Mouse (Mus musculus) layer of hippocampus, adult 11-12 months (tissue): ENCODE measurements around the gene Gm765.

Experiments used
- DNase-seq: peaks from one replicate; pipeline ENCODE4 v3.0.0; 2022; ENCODE audit warnings: low spot score

Gm765 gene

DNA sequence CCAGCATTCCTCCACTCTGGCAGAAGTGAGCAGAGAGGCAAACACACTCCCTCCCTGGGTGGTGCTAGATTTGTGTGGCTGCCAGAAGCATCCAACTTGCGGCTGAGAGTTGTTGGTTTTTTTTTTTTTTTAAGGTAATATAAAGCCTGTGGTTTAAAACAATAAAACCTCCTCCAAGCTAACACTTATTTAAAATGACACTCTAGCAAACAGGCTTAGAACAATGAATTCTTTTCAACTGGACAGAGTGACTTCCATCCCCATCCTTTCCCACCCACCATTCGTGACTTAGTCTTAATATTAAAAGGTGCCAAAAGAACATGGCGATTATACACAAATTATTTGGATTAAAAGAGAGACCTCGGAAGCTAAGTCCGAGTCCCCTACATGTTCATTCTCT, at the start of gene Gm765:
Gm765 (minus strand) TSS at position 101 of the 400 bp plus-strand sequence.
- DNase-seq = no peak

DNA sequence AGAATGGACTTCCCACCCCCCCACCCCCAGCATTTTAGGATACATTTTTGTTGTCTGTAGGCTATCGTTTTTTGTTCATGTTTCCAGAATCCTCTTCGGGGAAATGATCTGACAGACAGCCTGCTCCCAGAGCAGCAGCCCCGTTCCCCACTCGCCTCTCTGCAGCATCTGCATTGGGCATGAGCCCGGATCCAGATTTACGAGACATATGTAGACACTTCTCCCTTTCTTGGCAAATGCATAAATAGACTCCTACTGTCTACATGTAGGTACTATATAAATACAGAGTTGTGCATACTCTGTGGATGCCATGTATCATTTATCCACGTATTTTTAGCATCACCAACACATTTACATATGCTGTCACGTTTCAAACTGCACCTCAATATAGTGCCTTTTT, 42.9 kb upstream of the Gm765 start:
- DNase-seq = peak; percentile 22

DNA sequence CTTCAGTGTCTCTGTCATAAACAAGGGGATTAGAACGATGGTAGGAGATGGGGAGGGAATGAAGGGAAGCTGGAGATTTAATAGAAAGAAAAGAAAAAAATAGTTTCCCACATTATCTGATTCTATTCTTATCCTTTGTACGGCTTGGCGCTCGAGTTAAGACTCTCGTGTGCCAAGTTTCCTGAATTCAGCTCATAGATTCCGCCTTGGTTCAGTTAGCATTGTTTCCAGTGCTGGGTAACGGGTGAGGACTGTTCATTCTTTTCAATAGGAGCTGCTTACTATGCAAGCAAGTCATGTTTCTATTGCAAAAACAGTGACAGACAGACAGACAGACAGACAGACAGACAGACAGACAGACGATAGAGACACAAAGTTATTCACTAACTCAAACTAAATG, 41.9 kb upstream of the Gm765 start:
- peak; percentile 6 for DNase-seq

DNA sequence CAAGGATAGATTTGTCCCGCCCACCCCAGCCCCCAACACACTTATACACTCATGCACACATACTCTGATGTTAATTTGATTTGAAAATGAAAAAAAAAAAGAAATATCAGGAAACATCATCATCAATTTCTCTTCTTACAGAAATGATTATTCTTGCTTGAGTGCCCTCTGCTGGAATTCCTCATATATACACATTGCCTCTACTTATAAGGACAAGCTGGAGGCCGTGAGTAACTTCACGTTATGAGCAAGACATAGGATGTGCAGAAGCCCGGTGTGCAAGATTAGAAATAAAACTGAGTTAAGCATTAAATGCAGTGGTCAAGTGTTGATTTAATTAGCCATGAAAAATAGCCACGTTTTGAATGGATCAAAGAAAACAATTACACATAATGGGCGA, 40.9 kb upstream of the Gm765 start:
- peak; percentile 66 for DNase-seq

DNA sequence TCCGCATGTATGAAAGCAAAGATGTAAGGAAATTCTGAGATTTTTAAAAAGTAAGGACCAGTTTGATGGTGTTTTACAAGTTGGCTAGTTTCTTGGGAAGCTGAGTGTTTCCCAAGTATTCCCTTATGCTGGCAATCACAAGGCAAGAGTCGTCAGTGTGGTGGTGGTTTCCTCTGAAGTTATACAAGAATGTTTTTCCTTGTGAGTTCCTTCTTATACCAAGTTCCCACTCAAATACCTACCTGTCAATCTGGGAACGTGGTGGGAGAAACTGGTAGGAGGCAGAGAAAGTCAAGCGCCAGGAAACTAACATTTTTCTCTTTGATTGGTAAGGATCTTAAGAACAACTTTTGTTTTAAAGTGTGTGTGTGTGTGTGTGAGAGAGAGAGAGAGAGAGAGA, 23.6 kb upstream of the Gm765 start:
- DNase-seq = no peak

DNA sequence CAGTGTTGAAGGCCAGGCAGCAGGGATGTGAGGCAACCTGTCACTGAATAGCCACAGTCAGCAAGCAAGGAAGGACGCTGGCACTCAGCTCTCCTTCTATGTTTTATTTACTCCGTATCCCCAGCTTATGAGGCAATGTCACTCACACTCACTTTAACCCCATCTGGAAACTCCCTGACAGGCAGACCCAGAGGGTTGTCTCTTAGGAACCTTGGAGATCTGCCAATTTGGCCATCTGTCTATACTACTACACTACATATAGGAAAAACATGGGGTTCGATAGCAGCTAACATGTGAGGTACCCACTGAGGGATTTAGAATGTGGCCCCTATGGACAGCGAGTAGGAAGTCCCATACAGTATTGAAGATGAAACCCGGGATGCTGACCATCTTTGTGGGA, 12.7 kb upstream of the Gm765 start:
- DNase-seq = no peak

DNA sequence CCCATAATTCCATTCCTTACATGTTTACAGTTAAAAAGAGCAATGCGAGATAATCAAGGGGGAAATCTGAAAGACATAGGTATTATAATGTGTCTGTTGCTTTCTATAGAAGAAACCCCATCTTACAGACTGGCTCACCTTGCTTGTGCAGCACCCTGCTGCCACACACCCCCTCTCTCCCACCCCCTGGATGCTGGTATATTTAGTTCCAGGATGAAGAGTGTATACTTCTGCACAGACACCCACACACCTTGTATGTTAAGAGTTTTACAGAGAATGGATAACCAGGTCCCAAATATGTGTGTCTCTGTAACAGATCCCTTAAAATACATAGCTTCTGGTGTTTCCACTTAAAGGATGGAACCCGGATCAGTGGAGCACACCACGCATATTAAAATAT, 10.7 kb upstream of the Gm765 start:
- no peak for DNase-seq

DNA sequence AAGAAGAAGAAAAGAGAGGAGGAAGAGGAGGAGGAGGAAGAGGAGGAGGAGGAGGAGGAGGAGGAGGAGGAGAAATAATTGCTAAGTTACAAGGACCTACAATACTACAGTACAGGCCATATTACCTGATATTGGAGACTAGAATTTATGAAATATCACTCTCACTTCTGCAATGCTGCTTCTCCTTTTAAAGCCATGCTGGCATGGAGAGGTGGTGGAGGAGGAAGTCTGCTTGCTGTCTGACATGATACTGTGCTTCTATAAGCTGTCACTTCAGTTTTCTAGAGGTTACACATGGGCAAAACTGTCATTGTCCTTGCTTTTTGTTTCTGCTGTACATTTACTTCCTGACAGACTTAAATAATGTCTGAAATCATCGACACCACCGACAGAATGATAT, 9.8 kb downstream of the Gm765 start:
- DNase-seq = no peak

DNA sequence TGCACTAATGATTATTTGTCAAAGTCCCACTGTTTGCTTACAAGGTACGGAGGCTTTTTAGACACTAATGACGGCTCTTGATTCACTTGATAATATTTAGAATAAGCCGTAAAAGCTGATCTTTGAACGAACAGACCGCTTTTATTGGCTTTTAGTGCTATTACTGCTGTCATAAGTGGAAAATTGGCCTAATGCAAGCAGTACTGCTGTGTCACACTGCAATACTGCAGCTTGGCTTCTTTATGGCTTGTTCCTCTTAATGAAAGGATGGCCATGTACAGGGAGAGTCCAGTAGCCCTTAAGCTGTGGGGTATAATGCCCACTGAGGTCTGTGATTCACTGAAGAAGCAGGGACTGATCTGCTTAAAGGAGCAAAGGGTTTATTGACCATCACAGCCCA, 30.9 kb downstream of the Gm765 start:
- DNase-seq = no peak

DNA sequence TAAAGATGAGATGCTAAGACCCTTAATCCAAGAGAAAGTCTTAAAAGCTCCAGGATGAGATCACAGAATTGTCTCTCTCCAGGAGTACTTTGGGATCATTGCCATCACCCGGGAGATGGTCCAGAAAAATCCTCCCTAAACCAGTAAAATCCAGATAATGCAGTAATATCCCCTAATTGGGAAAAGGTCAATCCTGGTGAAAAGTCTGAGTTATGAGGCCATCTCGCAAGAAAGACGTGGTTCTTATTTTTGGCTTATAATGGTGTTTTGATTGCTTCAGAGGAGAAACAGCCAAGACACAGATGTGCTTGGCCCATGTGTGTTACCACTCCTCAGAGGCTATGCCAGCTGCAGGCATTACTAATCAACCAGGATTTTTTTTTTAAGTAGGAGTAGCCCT, 34.9 kb downstream of the Gm765 start:
- DNase-seq = no peak

DNA sequence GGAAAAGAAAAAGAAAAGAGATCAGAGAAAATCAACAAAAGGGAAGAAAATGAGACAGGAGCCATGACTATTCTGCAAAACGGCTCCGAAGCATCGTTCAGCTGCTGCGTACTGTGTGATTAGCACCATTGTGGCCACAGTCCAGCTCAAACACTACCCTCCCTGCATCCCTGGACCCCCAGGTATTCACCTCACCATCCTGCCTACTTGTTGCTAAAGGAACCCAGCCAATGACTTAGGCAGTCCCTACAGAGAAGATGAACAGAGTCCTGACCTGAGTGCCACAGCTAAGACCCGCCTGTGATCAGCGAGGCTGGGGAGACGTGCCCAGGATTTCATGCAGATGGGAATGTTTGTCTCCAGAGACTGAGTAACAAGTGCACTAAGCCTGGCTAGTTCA, 35.4 kb downstream of the Gm765 start:
- no peak for DNase-seq

DNA sequence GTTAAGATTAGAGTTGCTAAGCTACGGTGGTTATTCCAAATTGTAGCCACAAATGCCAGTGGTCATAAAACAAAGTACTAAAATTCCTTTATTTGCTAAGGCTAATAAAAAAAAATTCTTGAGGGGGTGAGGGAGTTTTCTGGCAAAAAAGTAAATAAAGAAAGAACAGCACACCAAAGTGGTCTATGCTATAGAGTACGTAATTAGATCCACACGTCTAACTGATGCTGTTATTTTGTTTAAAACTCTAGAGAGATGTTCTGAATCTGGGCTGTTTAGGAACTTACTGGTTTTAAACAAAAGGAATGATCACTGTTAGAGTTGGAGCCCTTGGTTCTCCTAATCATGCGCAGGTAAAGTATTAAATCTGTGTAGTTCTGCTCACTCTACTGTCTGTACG, 50.5 kb downstream of the Gm765 start:
- no peak for DNase-seq

DNA sequence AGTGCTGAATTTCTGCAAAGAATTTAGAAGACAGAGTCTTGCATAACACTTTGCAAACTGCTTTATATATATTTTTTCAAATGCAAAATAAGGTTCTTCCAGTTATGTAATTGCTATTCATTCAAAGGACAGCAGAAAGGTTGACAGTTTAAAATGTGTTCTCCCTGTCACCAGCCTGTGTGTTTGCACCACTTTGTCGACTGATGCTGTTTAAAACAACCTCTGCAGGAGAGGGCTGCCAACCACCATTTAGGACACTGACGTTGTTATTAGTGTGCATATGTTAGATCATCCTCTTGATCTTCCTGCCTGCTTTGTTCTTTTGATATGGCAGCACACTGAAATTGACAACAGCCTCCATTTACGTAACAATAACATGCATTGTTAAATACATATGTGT, 54.2 kb downstream of the Gm765 start:
- DNase-seq = no peak

DNA sequence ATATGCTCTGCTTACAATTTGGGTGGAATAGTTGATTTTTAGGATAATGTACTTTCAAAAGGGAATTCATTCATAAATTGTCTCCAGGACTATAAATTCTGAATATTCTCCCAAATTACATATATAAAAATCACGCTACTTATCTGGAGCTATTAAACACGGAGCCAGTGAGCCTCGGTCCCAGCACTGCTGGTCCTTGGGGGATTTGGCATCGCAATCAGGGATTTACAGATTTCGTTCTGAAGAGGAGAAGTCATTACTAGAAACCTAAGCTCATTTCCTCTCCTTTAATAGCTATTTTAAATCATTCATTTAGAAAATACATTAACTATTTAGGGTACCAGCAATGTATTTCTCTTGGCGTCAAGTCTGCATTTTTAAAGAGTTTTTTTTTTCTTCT, 55.0 kb downstream of the Gm765 start:
- DNase-seq = no peak

DNA sequence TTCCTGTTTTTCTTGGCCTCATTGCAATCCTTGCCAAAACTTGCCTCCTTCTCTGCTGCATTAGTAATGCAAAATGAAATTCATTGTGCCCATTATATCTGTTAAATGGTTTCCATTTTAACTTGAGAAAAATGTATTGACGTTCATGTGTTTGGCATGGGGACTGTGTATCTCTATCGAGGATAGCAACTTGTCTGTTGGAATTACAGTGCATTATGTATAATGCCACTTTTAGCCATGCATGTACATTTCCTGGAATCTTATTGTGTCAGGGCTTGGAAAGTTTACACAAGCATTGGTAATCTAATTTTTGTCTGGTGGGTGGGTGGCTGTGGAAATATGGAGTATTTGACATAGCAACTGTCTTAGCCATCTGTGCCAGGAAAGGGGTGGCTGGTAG, 57.4 kb downstream of the Gm765 start:
- no peak for DNase-seq

DNA sequence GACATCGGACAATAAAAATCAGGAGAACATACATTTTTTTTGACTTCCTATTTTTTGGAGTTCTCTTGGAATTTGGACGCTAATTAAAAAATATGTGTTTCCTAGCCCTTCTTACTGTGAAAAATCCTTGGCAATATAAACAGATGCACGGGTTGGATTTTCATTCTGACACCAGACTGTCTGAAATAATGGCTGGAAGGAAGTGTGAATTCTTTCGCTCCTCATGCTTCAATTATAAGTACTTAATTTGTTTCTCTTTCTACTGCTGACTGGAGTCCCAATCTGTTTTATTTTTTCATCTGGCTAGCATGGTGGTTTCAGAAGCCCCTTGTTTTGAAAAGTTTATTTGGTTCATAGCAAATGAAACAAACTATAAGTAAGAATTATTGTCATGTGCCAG, 59.8 kb downstream of the Gm765 start:
- no peak for DNase-seq

DNA sequence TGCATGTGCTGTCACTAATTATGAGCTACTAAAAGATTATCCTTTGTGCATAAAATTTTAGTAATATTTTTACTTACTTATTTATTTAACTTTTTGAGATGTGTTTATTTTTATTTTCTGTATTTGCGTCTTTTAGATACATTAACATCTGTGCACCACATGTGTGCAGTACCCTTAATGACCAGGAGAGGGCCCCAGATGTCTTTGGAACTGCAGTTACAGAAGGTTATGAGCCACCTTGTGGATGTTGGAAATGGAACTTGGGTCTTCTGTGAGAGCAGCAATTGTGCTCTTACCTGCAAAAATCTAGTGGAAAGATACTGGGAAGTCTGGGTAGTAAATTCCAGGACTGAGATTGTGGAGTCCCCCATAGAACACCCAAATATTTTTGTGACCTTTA, 71.0 kb downstream of the Gm765 start:
- peak; percentile 32 for DNase-seq

DNA sequence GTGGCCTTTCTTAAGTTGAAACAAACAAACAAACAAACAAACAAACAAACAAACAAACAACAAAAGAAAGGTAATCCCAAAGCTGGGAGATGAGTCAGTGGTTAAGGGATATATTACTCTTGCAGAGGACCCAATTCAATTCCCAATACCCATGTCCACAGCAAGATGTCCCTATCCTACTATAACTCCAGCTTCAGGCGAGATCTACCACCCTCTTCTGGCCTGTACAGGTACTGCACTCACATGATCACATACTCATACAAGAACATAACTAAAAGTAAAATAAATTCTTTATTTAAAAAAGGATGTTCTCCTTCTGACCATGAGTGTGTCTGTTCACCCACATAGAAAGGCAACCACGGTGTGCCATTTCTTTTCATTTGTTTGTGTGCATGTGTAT, 79.6 kb downstream of the Gm765 start:
- DNase-seq = no peak

DNA sequence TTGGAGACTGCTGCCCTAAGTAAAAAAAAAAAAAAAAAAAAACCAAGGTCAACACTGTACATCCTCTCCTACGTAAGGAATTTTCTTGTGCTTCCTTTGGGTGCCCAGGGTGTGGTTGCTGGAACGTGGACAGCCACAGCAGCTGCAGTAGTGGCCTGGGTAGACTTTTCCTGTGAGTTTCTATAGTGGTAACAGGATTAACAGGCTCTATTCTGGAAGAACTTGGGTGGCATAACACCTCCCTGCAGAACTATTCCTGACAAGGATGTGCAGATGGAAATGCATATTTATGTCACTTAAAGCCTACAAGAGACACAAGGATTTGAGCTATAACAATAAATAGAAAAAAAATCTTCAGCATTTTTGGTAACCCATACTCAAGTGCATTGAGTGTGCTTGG, 83.5 kb downstream of the Gm765 start:
- DNase-seq = no peak

DNA sequence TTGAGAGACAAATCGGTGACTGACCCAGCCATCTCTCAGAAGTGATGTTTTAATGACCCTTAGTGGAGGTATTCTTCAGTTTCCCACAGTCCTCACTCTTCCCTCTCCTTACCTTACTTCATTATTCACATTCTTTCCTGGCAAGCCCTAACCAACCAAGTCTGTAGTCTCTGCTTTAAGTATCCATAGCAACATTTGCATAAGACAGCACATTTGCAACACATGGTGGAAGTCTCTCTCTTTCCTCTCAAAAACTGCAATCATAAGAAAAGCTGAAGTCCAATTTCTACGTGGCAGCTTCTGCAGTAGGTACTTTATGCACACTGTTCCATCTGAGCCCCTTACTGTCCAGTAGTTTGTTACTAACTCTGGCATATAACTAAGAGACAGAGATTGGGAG, 96.1 kb downstream of the Gm765 start:
- no peak for DNase-seq

DNA sequence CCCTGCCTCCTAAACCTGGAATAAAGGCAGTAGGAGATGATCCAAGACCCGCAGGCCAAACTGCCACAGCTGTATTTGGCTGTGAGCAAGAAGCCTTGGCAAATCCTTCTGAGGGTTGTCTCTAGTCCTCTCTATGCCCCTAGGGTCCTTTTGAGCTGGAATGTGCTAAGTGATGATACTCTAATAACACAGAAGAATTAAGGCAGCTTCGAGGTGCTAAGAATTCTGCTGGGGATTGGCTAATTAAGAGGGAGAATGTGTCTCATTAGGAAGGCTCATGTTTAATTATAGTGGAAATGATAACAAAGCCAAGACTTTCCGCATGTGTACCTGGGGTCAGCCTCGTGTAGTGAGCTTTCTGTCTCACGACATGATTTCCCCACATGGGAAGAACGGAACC, 99.4 kb downstream of the Gm765 start:
- DNase-seq = no peak

DNA sequence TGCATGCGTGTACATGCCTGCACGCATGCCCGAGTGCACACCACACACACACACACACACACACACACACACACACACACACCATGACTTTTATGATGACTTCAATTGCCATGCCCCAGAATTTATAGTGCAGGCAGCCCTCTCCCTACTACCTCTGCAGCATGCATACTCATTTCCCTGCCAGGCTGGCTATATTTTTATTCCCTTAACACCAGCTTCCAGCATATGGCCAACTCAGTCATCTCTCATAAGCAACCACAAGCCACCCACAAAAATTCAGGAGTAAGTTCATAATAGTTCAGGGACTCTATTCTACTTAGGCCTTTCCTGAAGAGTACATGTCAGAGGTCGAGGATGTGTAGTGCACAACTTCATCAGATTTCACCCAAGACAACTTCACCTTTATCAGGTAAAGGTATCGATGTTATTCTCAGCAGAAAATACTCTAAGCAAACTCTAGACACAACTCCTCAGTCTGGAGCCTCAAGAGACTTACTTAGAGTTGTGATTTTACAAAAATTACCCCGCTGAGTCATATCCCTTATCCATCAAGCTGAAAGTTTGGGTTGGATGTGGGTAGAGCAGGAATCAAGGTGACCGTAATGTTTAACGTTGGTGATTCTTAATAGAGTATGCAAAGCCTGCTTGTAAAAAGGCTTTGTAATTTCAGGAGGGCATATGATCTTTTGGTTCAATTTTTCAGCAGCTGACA, 101.8 kb downstream of the Gm765 start:
- no peak for DNase-seq

DNA sequence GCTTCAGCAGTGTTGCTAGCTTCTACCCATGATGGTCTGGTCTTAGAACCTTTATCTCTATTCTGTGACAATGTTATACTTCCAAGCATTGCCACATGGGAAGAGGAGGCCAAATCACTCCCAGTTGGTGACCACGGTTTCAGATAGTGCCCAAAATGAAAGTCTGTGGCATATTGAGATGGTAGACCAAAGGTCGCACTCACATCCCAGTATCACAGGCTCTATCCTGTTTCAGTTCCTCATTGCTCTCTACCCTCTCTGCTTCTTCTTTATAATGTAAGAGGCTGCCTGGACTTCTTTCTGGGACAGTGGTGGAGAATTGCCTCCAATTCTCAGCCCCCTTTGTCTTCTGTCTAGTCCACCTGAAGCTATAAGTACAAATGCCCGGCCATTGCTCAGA, 108.5 kb downstream of the Gm765 start:
- DNase-seq = no peak

DNA sequence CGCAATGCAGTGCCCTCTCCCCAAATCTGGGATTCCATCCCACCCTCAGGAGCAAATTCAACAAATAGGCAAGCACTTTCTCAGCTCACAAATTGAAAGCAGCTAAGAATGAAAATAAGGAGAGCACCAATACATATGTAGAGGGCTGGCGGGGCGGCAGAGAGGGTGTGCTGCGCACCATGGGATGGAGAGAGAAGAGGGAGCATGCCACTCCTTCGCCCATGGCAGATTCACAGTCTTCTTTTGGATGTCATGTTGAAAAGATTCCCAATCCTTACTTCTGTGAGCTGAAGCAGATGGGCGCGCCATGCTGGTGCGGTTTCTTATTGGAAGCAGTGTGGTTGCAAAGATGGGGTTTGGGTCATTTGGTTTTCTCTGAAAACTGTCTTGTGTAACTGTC, 118.6 kb downstream of the Gm765 start:
- DNase-seq = no peak

DNA sequence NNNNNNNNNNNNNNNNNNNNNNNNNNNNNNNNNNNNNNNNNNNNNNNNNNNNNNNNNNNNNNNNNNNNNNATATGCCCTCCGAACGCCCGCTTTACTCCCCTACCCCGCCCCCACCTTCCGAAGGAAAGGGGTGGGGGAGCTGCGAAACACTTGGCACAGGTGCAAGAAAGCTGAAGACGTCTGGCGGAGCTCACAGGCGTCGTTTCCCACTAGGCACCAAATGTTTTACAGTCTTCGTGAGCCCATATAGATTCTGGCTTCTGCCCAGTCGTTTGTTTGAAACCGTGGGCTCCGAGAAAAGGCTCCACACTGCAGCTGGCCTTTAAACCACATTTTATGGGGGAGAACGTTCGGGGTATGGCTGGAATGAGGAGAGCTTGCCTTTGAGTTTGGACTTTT, 120.6 kb downstream of the Gm765 start:
- no peak for DNase-seq
